21 mouse cellular contexts compared by ENCODE assay signal in genomic region chr3:63317496-63317895, GRCm38 (mm10).
DNase-seq lines count a peak whose midpoint lies in the region; ATAC-seq lines count a peak whose summit lies in the region.
"Had no signal": no experiment of that assay in that cellular context is flagged by ENCODE, and none has a peak within 500 bp of the region (broad histone marks: within the 10 kb centered on the region; RNA-seq: fewer than 3 reads in every experiment).

No protein-coding gene starts in this region.

- H3K27ac ChIP-seq in liver, embryonic 12.5 days, result no peak overlapping the region
- H3K27ac ChIP-seq: embryonic facial prominence, embryonic 10.5 days; embryonic facial prominence, embryonic 12.5 days; forebrain, embryonic 13.5 days; forebrain, embryonic 15.5 days had no signal

- H3K4me1 ChIP-seq in liver, embryonic 12.5 days, result no peaks in the 10 kb centered on the region
- H3K4me1 ChIP-seq: forebrain, embryonic 13.5 days; forebrain, embryonic 15.5 days had no signal

- no peaks in the 10 kb centered on the region for H3K27me3 ChIP-seq in liver, embryonic 12.5 days (replicated peaks)
- H3K27me3 ChIP-seq: embryonic facial prominence, embryonic 12.5 days; forebrain, embryonic 13.5 days; forebrain, embryonic 15.5 days; Patski had no signal

- H3K36me3 ChIP-seq in liver, embryonic 12.5 days, result no peaks in the 10 kb centered on the region
- H3K36me3 ChIP-seq: embryonic facial prominence, embryonic 10.5 days; embryonic facial prominence, embryonic 12.5 days; forebrain, embryonic 15.5 days; G1E had no signal

- ATAC-seq in liver, embryonic 12.5 days, result no peak
- ATAC-seq: activated CD4-positive, CD25-positive, alpha-beta regulatory T cell, adult 4 months; forebrain, embryonic 13.5 days; forebrain, embryonic 15.5 days; Patski had no signal

- no peak overlapping the region for H3K4me2 ChIP-seq in liver, embryonic 12.5 days
- H3K4me2 ChIP-seq: embryonic facial prominence, embryonic 12.5 days; forebrain, embryonic 13.5 days; forebrain, embryonic 15.5 days had no signal

- DNase-seq in adrenal gland, postnatal 10 days, result peak; percentile 14
- no peak for DNase-seq in adrenal gland, adult 2 months
- DNase-seq in lung, postnatal 36 days, result peak; percentile 14
- DNase-seq in lung, postnatal 14 days, result no peak
- peak; percentile 52 for DNase-seq in ZHBTc4 (ENCODE audit: low read depth, low spot score)
- no peak for DNase-seq in spleen, postnatal 36 days (ENCODE audit: low spot score in 2 of 2)
- DNase-seq: adrenal gland, postnatal 25 days; B cell, adult 2 months; cerebellum, adult 11-12 months; cerebellum, adult 2 months; cerebellum, adult 9-10 months; cerebellum, postnatal 10 days; cerebellum, postnatal 25 days had no signal

- no peaks in the 10 kb centered on the region for H3K9me3 ChIP-seq in liver, embryonic 12.5 days (replicated peaks)
- H3K9me3 ChIP-seq: embryonic facial prominence, embryonic 10.5 days; embryonic facial prominence, embryonic 12.5 days; forebrain, embryonic 13.5 days; forebrain, embryonic 15.5 days; G1E had no signal

- no peak overlapping the region for H3K4me3 ChIP-seq in liver, embryonic 12.5 days
- H3K4me3 ChIP-seq: embryonic facial prominence, embryonic 10.5 days; embryonic facial prominence, embryonic 12.5 days; forebrain, embryonic 13.5 days; forebrain, embryonic 15.5 days had no signal

- WGBS in liver, embryonic 12.5 days (ENCODE audit: insufficient replicate concordance), result 57% methylated on average over 3 of the region's 3 CpGs

- H3K9ac ChIP-seq in liver, embryonic 12.5 days, result no peak overlapping the region
- H3K9ac ChIP-seq: embryonic facial prominence, embryonic 12.5 days; forebrain, embryonic 13.5 days; forebrain, embryonic 15.5 days had no signal

Comparison
In these comparisons a context has a peak if more than half of its experiments do, and no peak if none do; other contexts are left out.
1. DNase-seq: peak in adrenal gland, postnatal 10 days (single experiment), lung, postnatal 36 days (single experiment) and ZHBTc4 (single experiment); none in adrenal gland, adult 2 months (single experiment), lung, postnatal 14 days (single experiment) and spleen, postnatal 36 days (0 of 2).